Mouse (Mus musculus) forebrain, embryonic 11.5 days (tissue): ENCODE results near the gene Olfr701. TPM values are rescaled to one million over a fixed set of nuclear protein-coding genes. Genes with fewer than 3 reads are reported as not detected.

ENCODE experiments used
- polyA plus RNA-seq: library from polyadenylated mRNA; unstranded; fragments of >200 nt; fragmentation: Nextera tagmentation; extraction: Ambion mirVana; gene quantifications from 2 replicates; pipeline ENCODE4 v1.2.1, GENCODE M21; 2014

Olfr701 gene
- polyA plus RNA-seq, 1 experiment from 2014 or later = not detected

Other genes starting within 250 kb of the Olfr701 start
- not detected in 2 replicates for gene Olfr693, start 133.5 kb upstream of the Olfr701 start, polyA plus RNA-seq
- not detected in 2 replicates for gene Olfr694, start 122.3 kb upstream of the Olfr701 start, polyA plus RNA-seq
- not detected in 2 replicates for gene Olfr695, start 97.7 kb upstream of the Olfr701 start, polyA plus RNA-seq
- not detected in 2 replicates for gene Olfr697, start 71.7 kb upstream of the Olfr701 start, polyA plus RNA-seq
- not detected in 2 replicates for gene Olfr698, start 58.7 kb upstream of the Olfr701 start, polyA plus RNA-seq
- not detected in 2 replicates for gene Olfr699, start 20.9 kb upstream of the Olfr701 start, polyA plus RNA-seq
- not detected in 2 replicates for gene Olfr700, start 5.3 kb upstream of the Olfr701 start, polyA plus RNA-seq
- gene Olfr702, start 19.8 kb downstream of the Olfr701 start, polyA plus RNA-seq = not detected in 2 replicates
- not detected in 2 replicates for gene Olfr703, start 29.2 kb downstream of the Olfr701 start, polyA plus RNA-seq
- gene Olfr704, start 49.1 kb downstream of the Olfr701 start, polyA plus RNA-seq = not detected in 2 replicates
- gene Olfr705, start 62.8 kb downstream of the Olfr701 start, polyA plus RNA-seq = not detected in 2 replicates
- not detected in 2 replicates for gene Olfr706, start 74.0 kb downstream of the Olfr701 start, polyA plus RNA-seq
- gene Olfr707, start 87.1 kb downstream of the Olfr701 start, polyA plus RNA-seq = not detected in 2 replicates
- gene Olfr1532-ps1, start 93.9 kb downstream of the Olfr701 start, polyA plus RNA-seq = not detected in 2 replicates
- not detected in 2 replicates for gene Olfr709-ps1, start 118.1 kb downstream of the Olfr701 start, polyA plus RNA-seq
- gene Olfr710, start 134.2 kb downstream of the Olfr701 start, polyA plus RNA-seq = not detected in 2 replicates
- not detected in 2 replicates for gene Olfr6, start 149.8 kb downstream of the Olfr701 start, polyA plus RNA-seq
- gene Olfr711, start 161.3 kb downstream of the Olfr701 start, polyA plus RNA-seq = not detected in 2 replicates
- not detected in 2 replicates for gene Olfr2, start 191.9 kb downstream of the Olfr701 start, polyA plus RNA-seq
- not detected in 2 replicates for gene Olfr713, start 217.0 kb downstream of the Olfr701 start, polyA plus RNA-seq